Mouse (Mus musculus): ENCODE measurements around the gene Tmem144.

- no peak for TF ChIP-seq CTCF (conservative IDR thresholded peaks at IDR 0.05 in 1 of 2, IDR thresholded peaks at IDR 0.05 in 1 of 2; ENCODE audit: low read depth in 2 of 2, low read length in 2 of 2)
- no peak for TF ChIP-seq ZC3H11A (IDR thresholded peaks at IDR 0.05; ENCODE audit: low read depth, low read length)
These were observed 3.7 kb downstream of the Tmem144 start for GRCm38 (mm10) chr3:79848841-79849240.
